Mouse (Mus musculus): Measurements from ENCODE around the gene Elmo1.
A peak's percentile ranks its signal among the peaks of the same experiment; 100 is the strongest.

Gene Elmo1

DNA sequence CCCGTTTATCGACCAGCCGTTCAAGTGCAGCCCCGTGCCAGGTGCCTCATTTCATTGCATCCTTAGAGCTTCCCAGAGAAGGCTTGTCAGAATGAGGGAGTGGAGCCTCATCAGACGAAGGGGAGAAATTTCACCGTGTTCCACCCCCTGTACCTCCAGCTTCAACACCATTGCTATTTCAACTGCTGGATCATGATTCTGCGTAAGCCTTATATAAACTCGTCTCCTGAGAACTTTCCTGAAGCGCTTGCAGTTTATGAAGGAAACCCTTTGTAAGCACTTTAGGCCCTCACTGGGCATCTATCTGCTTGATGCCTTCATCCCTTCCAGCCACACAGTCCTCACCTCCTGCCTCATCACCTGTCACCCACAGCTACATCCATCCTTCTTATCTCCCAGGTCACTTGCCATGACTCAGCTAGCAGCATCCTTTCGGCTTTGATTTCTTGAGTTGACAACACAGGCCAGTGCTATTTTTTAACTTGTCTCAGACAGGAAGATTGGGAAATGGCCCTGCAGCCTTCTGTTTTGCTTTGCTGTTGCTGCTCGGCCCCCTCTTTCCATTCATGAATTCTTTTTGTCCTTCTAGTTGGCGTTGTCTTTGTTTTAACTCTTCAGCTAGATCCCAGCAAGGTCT is 456.3 kb downstream of the Elmo1 start:
- no peak for DNase-seq

DNA sequence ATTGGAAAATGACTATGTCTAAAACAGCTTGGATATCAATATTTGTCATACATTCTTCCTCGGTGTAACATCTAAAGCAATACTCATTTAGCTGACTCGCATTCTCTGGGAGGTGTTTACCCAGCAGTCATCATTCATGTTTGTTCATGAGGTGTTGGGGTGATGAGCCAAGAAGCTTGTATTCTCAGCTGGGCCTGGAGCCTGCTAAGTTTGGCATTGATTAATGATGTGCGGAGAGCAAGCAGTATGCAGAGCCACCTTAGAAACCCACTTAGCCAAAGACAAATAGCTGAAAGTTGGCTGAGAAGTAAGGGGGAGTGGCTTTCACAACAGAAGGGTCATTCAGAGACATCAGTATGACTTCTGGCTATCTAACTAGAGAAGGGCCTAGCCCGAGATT is 459.6 kb downstream of the Elmo1 start:
- DNase-seq = peak; percentile 53

DNA sequence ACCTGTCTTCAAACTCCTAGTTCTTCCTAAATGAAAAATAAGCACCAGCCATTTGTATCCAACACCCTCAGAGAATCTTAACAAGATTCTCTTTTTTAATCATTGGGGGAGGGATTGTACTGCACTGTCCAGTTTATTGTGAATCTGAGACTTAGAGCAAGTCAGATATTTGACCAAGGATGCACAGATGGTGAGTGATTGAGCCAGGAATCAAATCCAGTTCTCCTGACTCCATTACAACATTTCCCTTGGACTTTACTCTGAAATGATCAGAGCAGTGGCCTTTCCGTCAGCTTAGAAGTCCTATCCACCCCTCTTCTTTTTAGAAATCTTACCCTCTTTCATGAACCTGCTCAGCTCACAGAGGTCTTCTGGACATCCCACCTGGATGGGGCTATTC is 461.2 kb downstream of the Elmo1 start:
- no peak for DNase-seq

DNA sequence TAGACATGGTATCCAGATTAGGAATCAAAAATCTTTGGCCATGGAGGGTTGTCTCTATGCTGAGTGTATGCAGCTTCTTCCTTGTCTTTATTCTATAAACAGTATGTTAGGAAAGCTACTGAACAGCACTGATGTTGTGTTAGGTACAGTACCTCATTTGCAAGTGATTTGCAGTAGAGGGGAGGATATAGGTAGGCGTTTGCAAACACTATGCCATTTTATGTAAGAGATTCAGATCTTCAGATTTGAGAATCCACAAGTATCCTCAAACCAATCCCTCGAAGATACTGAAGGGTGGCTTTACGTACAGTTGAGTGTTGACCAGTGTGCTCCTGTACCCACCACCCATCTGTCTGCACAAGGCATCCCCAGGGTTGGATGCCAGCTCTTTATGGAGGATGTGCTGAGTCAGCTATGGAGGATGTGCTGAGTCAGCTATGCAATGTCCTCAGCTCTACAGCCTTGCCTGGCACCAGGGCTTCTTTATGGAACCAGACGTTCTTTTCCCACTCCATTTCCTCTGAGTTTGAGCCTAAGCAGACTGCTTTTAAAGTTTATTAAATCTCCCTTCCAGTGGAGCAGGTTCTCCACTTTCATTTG is 465.6 kb downstream of the Elmo1 start:
- DNase-seq = no peak

DNA sequence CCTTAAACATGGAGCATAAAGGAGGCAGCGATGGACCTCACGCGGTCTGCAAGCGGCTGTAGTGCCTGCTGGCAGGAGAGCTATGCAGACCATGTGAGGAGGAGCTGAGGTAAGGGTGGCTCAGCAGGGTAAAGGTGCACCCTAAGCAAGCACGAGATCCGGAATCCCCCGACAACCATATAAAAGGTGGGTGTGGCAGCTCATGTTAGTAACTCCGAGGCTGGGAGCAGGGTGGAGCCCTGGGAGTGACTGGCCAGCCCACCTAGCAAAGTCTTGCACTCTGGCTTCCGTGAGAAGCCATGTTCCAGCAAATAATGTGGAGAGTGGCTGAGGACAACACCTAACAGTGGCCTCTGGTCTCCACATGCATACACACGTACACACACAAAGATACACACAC is 466.3 kb downstream of the Elmo1 start:
- DNase-seq = no peak

DNA sequence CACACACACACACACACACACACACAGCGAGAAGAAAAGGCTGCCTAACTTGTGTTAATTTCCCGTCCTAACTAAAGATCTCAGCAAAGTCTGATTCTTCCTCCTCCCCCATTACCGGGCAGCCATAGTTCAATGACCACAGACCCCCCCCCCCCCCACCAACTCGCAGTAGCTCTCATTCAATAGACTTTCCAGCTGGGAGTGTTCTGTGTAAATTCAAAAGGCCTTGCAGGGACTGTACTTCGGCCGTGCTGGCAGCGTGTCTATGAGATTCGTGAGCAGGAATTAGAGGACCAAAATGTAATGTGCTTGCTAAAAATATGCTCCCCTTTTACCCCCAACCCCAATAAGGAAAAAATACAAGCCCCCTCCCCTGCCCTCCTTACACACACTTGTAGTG is 466.8 kb downstream of the Elmo1 start:
- no peak for DNase-seq

DNA sequence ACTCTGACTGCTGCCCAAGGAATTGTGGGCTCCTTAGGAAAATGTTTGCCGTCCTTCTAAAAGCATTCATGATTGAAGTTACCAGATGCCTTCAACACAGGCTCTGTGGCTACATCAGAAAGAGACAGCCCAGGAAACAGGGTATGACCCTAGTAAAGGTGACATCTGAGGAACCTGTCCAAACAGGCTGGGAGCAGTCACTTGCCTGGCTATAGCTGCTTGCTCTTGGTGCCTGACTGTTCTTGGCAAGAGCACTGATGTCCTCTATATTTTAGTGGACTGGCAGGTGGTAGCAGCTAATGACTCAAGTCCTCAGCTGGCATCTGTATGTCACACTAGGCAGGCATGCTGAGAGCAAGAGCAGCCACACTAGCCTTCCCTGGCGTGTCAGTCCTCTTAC is 468.0 kb downstream of the Elmo1 start:
- DNase-seq = no peak

DNA sequence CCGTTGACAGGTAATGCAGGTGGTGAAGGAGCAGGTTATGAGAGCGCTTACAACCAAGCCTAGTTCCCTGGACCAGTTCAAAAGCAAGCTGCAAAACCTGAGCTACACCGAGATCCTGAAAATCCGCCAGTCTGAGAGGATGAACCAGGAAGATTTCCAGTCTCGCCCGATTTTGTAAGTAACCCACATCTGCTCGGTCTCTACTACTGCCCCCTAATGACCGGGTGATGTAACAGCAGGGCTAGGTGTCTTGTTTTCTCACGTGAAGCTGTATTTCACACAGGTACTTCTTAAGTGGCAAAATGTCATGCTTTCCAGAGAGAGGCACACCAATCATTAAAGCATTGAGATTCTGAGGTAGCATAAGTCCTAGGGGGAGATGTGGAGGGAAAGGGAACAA is 474.0 kb downstream of the Elmo1 start:
- no peak for DNase-seq

DNA sequence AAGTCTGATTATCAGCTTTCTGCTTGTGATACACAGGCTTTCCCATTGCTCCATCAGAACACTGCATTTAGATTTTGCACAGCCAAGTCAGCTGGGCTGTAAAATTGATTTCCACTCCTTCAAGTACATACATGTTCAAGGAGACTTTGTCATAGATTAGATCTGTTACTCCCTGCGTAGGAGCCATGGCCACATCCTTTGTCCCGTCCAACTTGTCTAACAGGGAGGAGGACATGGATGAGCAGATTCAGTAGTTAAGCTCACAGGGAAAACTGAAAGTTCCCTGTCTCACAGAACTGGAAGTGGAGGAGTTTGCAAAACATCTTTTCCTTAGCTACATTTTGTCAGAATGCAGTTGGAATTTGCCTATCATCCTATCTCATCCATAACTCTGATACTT is 484.8 kb downstream of the Elmo1 start:
- DNase-seq = no peak

DNA sequence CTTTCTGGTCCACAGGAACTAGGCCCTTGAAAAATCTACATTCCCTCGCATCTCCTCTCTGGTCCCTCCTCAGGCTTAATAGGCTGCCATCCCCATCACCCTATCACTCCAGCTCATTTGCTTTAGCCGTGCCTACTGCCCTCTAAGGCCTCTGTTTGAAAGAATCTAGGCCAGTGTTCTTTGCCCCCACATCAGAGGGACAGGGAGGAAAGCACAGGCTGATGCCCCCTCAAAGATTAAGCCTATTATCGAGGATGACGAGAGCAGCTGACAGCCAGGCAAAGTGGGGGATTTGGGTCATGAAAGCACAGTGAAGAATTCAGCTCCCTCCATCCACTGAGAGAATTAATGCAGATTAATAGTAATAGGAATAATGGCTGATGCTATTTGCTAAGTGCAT is 495.5 kb downstream of the Elmo1 start:
- DNase-seq = no peak

DNA sequence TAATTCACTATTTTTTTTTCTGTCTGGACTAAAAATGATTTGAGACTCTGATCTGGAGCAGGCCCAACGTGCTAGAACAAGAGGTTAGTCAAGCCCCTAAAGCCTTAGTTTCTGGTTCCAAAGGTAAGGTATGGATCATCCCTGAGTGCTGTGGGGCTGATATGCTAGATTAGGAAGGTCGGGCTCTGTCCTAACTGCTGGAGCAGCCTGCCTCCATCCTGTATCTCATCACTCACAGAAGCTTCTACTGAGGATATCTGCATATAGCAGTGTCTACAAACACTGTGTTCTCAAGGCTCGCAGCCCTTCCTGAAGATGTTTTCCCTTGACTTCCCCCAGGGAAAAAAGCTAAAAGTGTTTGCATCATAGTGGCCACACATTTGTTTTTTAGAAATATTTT is 496.1 kb downstream of the Elmo1 start:
- no peak for DNase-seq

DNA sequence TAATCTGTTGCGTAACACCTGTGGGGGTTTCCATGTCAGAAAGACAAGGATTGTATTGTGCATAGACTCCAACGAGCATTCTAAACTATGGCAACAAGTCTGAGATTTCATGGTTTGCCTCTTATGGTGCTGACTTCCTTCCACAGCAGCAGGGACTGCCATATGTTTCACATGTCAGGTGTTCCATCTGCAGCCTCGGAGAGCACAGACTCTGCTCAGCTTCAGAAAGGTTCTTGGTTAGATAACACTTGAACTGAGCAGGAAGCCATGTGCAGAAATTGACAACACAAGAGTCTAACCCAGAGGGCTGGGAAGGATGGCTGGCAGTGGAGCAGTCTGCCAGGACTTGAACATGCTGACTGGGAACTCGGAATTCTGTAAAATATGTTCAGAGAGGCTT is 500.6 kb downstream of the Elmo1 start:
- DNase-seq = no peak

DNA sequence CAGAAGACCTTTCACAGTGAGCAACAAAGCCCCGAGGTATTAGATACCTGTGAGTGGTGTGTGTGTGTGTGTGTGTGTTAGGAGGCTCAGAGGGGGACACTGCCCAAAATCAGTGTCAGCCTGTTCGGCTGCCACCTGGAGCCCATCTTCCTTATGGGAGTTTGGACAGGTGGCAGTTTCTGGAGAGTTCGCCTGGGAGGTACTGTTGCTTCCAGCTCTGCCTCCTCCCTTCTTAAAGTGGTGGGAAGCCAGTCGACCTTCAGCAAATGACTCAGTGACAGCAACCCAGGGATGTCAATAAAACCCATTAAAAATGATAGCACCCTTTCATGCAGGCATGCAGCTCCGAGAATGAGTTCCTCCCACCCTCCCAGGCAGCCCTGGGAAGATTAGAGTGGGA is 506.9 kb downstream of the Elmo1 start:
- no peak for DNase-seq

DNA sequence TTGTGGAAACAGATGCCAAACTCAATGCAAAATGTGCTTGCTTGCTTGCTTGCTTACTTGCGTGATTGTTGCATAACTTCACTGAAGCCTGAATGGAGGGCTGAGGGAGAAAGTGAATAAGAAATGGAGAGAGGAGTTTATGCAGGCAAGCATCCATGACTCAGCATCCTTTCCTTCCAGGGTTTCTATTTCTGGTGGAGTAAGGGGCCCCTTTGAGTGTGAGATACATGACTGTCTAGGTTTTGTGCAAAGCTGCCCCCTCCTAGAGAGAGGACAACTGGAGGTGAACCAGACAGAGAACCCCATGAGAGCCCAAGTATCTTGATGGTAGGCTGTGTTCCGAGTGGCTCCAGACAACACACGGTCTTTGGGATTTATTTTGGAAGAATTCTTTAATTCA is 508.2 kb downstream of the Elmo1 start:
- DNase-seq = no peak

DNA sequence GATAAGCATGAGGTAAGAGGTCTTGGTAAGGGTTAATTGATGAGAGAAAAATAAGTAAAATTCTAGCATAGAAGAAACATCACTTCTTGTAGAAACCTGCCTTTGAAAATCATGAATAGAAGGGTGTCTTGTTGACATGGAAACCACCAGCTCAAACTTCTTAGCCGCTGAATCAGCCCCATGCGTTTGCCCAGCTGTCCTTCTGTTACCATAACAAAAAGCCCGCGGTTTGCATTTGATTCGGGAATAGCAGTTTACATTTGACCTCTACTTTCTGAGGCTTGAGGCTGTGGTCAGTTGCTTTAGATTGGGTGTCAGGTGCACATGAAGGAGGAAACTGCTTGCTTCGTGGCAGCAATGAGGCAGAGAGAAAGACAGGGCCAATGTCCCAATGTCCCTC is 509.9 kb downstream of the Elmo1 start:
- DNase-seq = no peak

DNA sequence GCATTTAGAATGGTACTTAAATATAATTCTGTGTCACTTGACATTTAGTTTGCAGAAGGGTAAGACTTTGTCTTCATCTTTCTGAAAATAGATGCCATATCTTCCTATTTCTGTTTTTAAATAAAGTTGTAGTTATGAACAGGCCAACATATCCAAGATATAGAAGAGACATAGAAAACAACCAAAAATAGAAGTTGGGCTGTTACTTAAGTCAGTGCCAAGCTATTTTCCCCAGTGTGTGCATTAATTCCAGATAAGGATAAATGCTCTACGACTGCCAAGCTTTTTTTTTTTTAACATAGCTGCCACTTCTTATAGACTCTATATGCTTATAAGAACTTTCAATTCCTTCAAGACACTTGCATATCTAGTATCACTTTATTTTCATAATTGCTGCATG is 511.0 kb downstream of the Elmo1 start:
- no peak for DNase-seq

DNA sequence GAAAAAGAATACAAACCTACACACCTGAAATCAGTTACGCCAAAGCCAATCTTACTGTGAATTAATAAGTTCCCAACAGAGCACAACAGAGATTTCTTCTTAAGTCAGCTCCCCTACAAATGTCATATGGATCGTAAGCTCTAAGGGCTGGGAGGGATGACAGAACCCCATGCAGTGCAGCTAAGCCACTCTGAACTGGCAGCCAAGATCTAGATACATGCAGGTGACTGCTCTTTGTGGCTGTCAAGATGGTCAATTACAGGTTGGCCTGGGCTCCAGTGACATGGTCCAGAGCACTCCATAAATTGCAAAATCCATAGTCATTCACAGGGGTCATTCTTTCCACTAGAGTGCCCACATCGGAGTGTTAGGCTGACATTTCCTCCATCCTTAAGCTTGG is 516.5 kb downstream of the Elmo1 start:
- DNase-seq = no peak

DNA sequence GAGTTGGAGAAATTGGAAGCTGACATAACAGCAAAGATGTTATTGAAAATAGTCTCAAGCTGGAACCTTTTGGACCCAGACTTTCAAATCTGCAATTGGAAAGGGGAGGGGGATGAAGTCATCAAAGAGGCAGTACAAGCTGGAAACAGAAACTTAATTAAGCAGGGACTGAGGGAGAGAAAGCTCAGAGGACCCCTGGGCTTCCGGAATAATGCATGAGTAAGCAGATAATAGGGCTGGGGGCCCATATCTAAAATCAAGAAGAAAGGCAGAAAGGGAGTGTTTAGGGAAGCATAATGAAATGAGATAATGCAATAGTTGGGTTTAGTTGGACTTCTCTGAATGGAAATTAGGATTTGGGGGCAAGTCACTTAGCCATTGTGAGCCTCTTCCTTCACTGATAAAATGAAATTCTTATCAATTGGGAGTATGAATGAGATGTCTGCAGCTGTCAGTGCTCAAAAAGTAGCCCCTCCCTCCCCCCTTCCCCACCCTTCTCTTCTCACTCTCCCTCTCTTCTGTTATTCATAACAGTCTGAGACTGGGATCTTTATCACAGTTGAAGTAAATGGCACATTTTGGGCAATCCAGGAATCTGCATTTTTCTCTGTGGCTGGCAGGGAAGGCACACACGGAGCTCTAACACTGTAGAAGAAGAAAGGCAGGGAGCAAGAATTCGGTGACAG is 518.8 kb downstream of the Elmo1 start:
- DNase-seq = no peak

DNA sequence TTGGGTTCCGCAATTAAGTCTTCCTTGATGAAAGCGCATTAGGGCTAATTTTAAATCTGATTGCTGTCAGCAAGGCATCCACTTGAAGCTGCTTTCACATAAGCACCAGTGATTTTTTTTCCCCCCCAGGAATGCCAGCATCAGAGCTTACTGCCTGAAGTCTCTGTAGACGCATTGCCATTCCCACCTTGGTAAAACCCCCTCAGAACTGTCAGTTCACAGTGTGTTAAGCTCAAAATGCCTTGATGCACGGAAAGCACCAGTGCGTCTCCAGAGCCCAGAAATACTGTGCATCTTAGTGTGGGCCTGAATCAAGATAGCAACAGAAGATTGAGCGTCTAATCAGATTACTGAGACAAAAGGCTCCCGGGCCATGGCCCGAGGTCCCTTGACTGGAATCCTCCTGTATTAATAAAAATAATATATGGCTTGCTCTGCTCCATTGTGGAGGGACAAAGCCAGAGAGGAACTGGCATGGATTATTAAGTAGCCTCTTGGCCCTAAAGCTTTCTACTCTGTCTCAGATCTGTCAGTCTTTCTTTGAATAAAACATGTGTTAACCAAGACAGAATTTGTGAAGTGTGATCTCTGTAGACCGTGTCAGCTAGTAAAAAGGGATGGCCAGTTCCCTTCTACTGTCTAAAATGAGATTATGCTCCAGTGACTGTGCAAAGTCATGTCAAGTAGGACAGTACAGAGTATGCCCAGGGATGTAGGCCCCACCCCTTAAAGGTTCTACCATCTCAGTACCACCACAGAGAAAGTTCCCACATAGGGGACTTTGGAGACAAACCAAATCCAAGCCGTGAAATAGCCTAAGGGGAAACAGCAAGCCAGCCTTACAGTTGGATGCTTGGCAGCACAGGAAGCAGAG is 525.4 kb downstream of the Elmo1 start:
- DNase-seq = no peak

DNA sequence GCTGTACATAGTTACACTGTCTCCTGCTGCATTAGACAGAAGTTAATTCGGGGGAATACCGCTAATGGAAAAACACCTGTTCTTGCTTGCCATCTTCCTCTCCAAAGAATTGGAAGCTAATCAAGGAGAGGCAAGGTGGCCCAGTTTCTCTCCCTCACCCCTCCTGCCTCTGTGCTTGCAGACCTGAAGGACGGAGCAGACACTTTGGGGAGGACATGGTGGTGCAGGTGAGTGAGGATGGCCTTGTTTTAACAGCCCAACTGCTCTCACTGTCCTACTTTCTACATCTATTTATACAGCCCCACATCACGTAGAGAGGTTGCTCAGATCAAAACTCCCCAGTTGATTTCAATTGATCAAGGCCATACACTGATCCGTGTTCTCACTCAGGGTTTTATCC is 529.5 kb downstream of the Elmo1 start:
- DNase-seq = no peak

DNA sequence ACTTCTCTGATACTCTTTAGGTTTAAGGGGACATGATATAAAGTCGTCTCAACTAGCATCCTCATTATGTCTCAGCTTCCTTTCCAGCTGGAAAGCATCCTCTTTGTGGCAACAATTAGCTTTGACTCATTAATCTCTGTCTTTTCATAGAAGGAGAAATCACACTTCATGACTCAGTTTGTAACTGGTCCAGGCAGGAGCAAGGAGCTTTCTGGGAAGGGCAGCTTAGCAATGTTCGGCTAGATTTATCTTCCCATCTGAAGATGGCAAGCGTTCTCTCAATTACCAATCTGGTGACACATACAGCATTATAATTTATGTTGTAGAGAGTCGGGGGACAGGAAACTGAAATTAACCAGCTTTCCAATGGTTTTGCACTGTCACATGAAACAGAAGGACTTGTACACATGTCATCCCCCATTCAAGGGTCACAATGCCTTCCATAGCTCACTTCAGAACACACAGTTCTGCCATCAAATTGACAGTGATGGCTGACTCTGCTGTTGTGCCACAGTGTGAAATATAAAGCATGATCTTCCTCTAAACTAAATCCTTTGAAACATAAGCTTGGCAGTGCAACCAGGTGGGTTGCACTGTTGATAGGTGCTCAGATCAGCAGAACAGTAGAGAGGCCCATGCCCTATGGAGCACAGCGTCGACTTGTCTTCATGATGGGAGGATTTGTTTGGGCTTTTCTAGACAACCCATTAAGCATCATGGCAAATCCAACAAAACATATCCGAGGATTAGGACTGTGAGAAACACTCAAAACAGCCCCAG is 532.9 kb downstream of the Elmo1 start:
- DNase-seq = no peak

DNA sequence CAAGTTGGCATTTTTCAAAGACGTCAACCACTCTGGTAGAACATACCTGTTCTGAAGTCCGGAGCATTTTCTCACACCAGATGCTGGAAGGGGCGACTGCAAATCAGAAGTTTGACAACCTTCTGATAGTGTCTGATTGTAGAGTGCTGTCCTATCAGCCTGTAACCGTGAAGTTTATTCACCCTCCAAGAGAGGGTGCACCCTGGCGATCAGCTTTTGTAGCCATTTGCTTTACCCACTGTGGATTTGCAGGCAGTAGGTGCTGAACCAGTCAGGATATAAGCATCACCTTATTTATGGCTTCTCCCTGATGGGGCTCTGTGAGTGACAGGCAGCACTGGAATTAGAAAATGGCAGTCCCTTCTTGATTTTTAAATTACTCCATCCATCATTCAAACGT is 537.4 kb downstream of the Elmo1 start:
- no peak for DNase-seq

DNA sequence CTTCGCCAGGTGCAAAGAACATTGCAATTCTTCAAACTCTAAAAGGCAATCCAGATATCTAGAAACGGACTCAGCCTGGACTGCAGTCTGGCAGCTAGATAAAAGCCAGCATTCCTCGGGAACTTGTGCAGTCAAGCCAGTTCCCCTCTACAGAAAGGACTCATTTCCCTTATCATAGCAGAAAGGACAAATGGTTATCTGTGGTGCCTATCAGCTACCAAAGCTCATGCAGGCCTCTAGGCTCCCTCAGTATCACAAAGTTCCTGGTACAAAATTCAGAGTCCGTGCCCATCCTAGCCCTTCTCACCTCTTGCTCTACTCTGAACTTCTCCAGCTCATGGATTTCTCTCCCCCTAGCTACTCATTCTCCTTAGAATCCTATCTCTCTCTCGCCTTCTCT is 542.1 kb downstream of the Elmo1 start:
- DNase-seq = no peak
